Mouse (Mus musculus): ENCODE results near the gene Gm5901. TPM values are rescaled to one million over a fixed set of nuclear protein-coding genes. Genes with fewer than 3 reads are reported as not detected.

Gm5901 gene
- polyA plus RNA-seq, 1 experiment = not detected

DNA sequence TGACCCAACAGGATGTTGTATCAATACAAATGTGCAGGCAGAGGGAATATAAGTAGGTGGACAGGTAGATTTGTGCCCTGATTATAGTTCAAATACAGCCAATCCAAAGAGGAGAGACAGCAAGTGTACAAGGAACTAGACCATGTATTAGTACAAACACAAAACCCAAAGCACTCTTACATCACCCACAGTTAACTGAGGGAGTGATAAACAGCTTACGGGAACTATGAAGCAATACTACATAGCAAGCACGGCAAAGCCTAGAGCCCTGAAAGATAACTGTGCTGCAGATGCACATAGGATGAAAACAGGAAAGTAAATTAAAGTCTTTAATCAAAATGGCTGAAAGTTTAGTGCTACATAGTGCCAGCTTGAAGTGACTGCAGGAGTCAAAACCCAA, 12.9 kb downstream of the Gm5901 start:
- TF ChIP-seq POLR2A (IDR thresholded peaks at IDR 0.05; ENCODE audit: low read depth, low read length) (no peak), CTCF (IDR thresholded peaks at IDR 0.05; ENCODE audit: extremely low read depth, insufficient read length, insufficient replicate concordance, low read depth, low read length) (no peak)
- H3K36me3 ChIP-seq (ENCODE audit: control insufficient read depth, insufficient read depth, low read length) = peaks cover 65% of the 10 kb centered on the region

DNA sequence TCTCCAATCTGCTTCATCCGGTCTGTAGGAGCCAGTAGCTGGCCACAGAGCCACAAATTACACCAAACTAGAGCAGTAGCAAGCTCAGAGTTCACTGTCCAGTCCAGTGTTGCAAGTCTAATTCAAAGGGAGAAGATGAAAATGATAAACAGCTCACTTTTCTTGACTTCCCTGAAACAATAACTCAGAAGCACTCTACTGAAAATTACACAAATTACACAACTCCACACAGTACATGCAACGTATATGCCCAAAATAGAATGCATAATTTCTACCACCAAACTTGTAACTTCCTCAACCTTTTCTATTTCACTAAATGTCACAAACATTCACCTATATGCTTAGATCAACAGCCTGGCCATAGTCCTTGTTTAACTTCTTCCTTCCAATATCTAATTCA, 15.4 kb downstream of the Gm5901 start:
- Histone ChIP-seq H3K4me3 (ENCODE audit: low read depth, low read length) (no peak overlapping the region), H3K36me3 (ENCODE audit: control insufficient read depth, insufficient read depth, low read length) (peaks cover 44% of the 10 kb centered on the region), H3K27me3 (ENCODE audit: control insufficient read depth, insufficient read depth, low read length) (no peaks in the 10 kb centered on the region), H3K4me1 (ENCODE audit: control insufficient read depth, insufficient read depth, insufficient read length, low read length) (0 out of 2 replicates have a peak, but pooled peaks cover 2% of the 10 kb centered on the region), H3K27ac (ENCODE audit: insufficient read depth, low read depth, low read length) (no peak overlapping the region)
- no peak for TF ChIP-seq CTCF (IDR thresholded peaks at IDR 0.05; ENCODE audit: extremely low read depth, insufficient read length, insufficient replicate concordance, low read depth, low read length)
- TF ChIP-seq POLR2A (IDR thresholded peaks at IDR 0.05; ENCODE audit: low read depth, low read length) = no peak
- WGBS = 81% methylated on average over 2 of the region's 2 CpGs

More for the DNA sequence above, 12.9 kb downstream of the Gm5901 start:
- WGBS = 88% methylated on average over 2 of the region's 2 CpGs
- no peaks in the 10 kb centered on the region for H3K4me1 ChIP-seq (ENCODE audit: control insufficient read depth, insufficient read depth, insufficient read length, low read length)
- no peaks in the 10 kb centered on the region for H3K27me3 ChIP-seq (ENCODE audit: control insufficient read depth, insufficient read depth, low read length)
- H3K4me3 ChIP-seq (ENCODE audit: low read depth, low read length) = no peak overlapping the region
- no peak overlapping the region for H3K27ac ChIP-seq (ENCODE audit: insufficient read depth, low read depth, low read length)

DNA sequence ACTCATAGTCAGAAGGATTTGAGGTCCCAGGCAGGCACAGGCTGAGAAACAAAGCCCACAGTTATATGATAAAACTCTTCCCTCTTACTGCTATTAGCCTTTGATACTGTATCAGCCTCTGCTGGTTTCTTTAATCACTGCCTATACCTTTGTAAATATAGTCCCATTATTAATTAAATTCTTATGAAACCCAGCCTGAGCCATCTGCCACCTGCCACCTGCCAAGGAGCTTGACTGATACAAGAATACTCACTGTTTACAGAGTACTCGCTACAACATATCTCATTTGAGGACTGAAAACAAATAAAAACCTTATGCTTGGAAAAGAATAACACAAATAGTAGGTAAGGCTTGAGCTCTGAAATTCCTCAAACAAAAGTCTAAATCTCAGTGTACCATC, 19.8 kb downstream of the Gm5901 start:
- 30% methylated on average over 1 of the region's 1 CpGs for WGBS
- Histone ChIP-seq H3K36me3 (ENCODE audit: control insufficient read depth, insufficient read depth, low read length) (peaks cover 12% of the 10 kb centered on the region), H3K4me3 (ENCODE audit: low read depth, low read length) (no peak overlapping the region), H3K27me3 (ENCODE audit: control insufficient read depth, insufficient read depth, low read length) (no peaks in the 10 kb centered on the region), H3K4me1 (ENCODE audit: control insufficient read depth, insufficient read depth, insufficient read length, low read length) (peaks cover 6% of the 10 kb centered on the region; the same call in 1 of the 2 replicates), H3K27ac (ENCODE audit: insufficient read depth, low read depth, low read length) (no peak overlapping the region; the same call in 1 of the 2 replicates)
- TF ChIP-seq POLR2A (IDR thresholded peaks at IDR 0.05; ENCODE audit: low read depth, low read length) = no peak
- TF ChIP-seq CTCF (IDR thresholded peaks at IDR 0.05; ENCODE audit: extremely low read depth, insufficient read length, insufficient replicate concordance, low read depth, low read length) = no peak

DNA sequence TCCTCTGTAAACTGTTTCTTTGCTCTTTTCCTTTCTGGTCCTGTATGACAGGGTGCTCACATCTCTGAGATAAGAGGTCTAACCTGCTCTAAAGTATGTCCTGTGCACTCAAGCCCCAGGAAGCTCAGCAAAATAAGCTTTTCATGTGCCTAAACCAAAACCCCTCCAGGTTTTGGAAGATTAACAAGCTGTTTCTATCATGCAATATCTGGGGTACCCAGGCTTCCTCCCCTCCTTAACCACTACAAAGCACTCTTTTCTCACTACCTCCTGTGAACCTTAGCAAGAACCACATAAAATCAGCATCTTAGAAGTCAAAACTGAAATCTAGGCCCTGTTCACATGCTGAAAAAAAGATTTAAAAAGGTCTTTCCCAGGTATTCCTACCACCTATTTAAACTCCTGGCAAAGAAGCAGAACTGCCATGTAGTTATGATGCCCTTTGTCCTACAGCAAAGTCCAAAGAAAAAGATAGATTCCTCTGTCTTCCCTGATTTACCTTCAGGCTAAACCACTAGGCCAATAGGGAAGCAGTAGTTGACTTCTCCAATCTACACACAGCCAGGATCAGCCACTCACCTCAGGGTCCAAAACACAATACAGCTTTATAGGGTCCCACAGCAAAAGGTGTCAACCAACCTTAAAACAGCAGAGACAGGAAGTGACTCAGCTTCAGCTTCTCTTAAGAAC, 20.4 kb downstream of the Gm5901 start:
- Histone ChIP-seq H3K36me3 (ENCODE audit: control insufficient read depth, insufficient read depth, low read length) (peaks cover 6% of the 10 kb centered on the region), H3K27ac (ENCODE audit: insufficient read depth, low read depth, low read length) (peak overlapping the region; percentile 99), H3K4me3 (ENCODE audit: low read depth, low read length) (no peak overlapping the region), H3K27me3 (ENCODE audit: control insufficient read depth, insufficient read depth, low read length) (no peaks in the 10 kb centered on the region), H3K4me1 (ENCODE audit: control insufficient read depth, insufficient read depth, insufficient read length, low read length) (peaks cover 6% of the 10 kb centered on the region; the same call in 1 of the 2 replicates)
- TF ChIP-seq POLR2A (IDR thresholded peaks at IDR 0.05; ENCODE audit: low read depth, low read length) (no peak), CTCF (IDR thresholded peaks at IDR 0.05; ENCODE audit: extremely low read depth, insufficient read length, insufficient replicate concordance, low read depth, low read length) (no peak)

DNA sequence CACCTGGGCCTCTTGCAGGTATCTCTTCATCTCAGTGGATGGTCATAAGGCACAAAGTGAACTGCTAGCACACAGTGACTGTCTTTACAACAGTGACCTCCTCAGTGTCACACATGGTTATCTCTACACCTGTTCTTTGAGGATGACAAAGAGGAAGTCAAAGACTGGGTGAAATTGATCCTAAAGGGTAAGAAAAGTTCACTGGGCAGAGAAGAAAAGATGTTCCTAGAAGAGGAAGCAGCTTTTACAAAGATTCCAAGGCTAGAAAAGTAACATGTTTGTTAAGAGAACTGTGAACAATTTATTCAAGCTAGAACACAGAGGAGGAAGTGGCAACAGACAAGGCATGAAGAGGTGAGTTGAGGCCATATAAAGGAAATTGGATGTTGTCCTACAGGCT, 21.3 kb downstream of the Gm5901 start:
- TF ChIP-seq POLR2A (IDR thresholded peaks at IDR 0.05; ENCODE audit: low read depth, low read length) = no peak
- no peak for TF ChIP-seq CTCF (IDR thresholded peaks at IDR 0.05; ENCODE audit: extremely low read depth, insufficient read length, insufficient replicate concordance, low read depth, low read length)
- Histone ChIP-seq H3K4me1 (ENCODE audit: control insufficient read depth, insufficient read depth, insufficient read length, low read length) (peaks cover 6% of the 10 kb centered on the region; the same call in 1 of the 2 replicates), H3K36me3 (ENCODE audit: control insufficient read depth, insufficient read depth, low read length) (peaks cover 6% of the 10 kb centered on the region), H3K27me3 (ENCODE audit: control insufficient read depth, insufficient read depth, low read length) (no peaks in the 10 kb centered on the region), H3K4me3 (ENCODE audit: low read depth, low read length) (no peak overlapping the region), H3K27ac (ENCODE audit: insufficient read depth, low read depth, low read length) (peak overlapping the region; percentile 99)

DNA sequence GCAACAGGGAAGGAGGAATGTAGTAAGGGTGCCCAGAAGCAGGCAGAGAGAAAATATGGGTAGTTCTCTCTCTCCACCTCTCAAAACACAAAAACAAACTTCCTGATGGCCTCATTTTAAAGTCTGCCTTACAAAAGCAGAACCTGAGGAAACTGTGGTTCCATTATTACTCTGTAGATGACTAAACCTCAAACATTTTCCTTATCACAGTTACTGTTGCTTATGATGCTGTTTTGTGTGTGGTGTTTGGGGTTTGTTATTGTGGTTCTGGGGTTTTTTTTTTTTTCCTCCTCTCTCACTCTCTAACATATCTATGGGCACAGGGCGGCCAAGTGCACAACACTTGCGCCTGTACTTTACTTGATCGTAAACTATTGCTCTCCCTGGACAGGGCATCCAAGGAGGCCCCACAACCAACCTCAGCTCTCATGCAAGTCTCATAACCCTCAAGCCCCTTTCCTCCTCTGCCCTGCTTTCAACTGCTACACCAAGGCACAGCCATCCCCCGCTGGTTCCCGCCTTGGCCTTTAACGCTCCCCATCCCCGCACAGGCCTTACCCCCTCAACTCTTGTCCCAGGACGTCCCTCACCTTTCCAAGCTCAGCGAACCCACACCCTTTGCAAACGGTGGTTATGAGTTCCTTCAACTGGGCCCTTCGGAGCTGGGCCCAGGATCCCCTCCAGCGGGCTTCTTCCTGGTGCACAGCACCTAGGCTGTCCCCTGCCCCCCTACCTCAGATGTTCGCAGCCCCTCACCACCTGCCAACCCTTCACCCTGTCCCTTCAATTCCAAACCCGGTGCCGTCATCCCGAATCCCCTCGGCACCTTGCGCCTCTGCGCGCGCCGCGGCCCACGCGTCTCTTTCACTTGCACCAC, 24.5 kb downstream of the Gm5901 start:
- WGBS = 2% methylated on average over 25 of the region's 25 CpGs
- TF ChIP-seq POLR2A (IDR thresholded peaks at IDR 0.05; ENCODE audit: low read depth, low read length) (no peak), CTCF (IDR thresholded peaks at IDR 0.05; ENCODE audit: extremely low read depth, insufficient read length, insufficient replicate concordance, low read depth, low read length) (no peak)
- Histone ChIP-seq H3K4me1 (ENCODE audit: control insufficient read depth, insufficient read depth, insufficient read length, low read length) (peaks cover 6% of the 10 kb centered on the region; the same call in 1 of the 2 replicates), H3K27me3 (ENCODE audit: control insufficient read depth, insufficient read depth, low read length) (no peaks in the 10 kb centered on the region), H3K27ac (ENCODE audit: insufficient read depth, low read depth, low read length) (peak overlapping the region; percentile 62), H3K36me3 (ENCODE audit: control insufficient read depth, insufficient read depth, low read length) (no peaks in the 10 kb centered on the region; the same call in 1 of the 2 replicates), H3K4me3 (ENCODE audit: low read depth, low read length) (peak overlapping the region; percentile 81)
